Mouse (Mus musculus): Measurements from ENCODE around the gene Hist1h2bq. TPM values are rescaled to one million over a fixed set of nuclear protein-coding genes. Genes with fewer than 3 reads are reported as not detected.

The Hist1h2bq gene
- polyA plus RNA-seq, 1 experiment from 2014 or later: 3.9 TPM

DNA sequence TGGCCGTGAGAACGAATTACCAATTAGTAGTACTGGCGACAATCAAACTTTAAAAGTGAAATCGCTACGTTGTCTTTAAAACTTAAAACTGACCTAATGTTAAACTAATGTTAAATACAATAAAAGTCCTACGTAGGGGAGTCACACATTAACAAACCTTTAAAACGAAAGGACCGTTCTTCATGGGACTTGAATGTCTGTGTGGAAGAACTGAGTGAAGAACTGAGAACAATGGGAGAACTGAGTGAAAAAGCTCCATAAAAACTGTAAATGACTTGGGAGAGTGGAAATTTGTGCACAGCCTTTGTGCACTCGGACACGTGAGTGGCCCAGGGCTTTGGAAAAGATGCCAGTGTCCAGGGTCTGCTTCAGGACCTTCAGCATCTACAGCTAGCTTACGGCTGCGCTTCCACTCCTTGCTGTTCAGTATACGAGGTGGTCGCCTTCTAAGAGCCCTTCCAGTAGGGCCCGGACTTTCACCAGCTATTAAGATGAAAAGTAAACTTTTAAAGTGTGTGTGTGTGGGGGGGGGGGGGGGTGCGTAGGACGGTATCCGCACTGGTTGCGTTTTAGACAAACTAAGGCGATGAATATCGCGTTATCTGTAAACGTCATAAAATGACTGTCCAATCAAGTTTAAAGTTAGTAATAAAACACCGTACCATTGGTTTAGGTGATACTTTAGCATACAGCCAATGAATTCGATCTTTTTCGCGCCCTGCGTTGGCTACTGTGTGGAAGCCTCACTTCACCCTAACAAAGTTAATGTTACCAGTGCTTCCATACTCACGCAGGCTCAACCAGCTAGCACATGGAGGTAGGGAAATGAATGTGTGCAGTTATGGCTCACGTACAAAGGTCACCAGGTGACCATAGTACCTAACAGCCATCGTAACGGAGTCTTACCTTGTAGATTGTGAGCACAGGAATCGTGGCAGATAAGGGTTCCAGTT lies 30.9 kb downstream of the Hist1h2bq start:
- 3% methylated on average over 33 of the region's 33 CpGs for WGBS
- ATAC-seq (ENCODE audit: low FRiP score): peak; percentile 94
- H3K4me3 ChIP-seq (replicated peaks): peak overlapping the region; percentile 49
- H3K4me2 ChIP-seq: peak overlapping the region; percentile 89
- peaks cover 6% of the 10 kb centered on the region; the same call in 1 of the 2 replicates for H3K27me3 ChIP-seq (replicated peaks)
- no peaks in the 10 kb centered on the region for H3K36me3 ChIP-seq
- peaks cover 29% of the 10 kb centered on the region for H3K4me1 ChIP-seq
- peak overlapping the region; percentile 79; the same call in 1 of the 2 replicates for H3K27ac ChIP-seq (replicated peaks)
- H3K9me3 ChIP-seq (replicated peaks): no peaks in the 10 kb centered on the region
- H3K9ac ChIP-seq (replicated peaks): peak overlapping the region; percentile 56

Small RNA genes within 50 kb of the gene (microRNA-seq; reads per million reads assigned to microRNA genes)
- gene Gm19658 (not detected), gene Gm44346 (not detected), gene Gm44466 (not detected)

Other genes with a start within 250 kb of the Hist1h2bq start
- gene Olfr1364, start 228.4 kb downstream of the Hist1h2bq start, polyA plus RNA-seq (2015; fragmentation: Nextera tagmentation; extraction: Ambion mirVana): not detected in 2 replicates
- not detected in 2 replicates for gene Olfr1362, start 196.2 kb downstream of the Hist1h2bq start, polyA plus RNA-seq (2015; fragmentation: Nextera tagmentation; extraction: Ambion mirVana)
- gene Olfr11, start 167.7 kb downstream of the Hist1h2bq start, polyA plus RNA-seq (2015; fragmentation: Nextera tagmentation; extraction: Ambion mirVana): 0.04 TPM in 1 of 2 replicates, not detected in the other
- gene Olfr1361, start 146.8 kb downstream of the Hist1h2bq start, polyA plus RNA-seq (2015; fragmentation: Nextera tagmentation; extraction: Ambion mirVana): not detected in 2 replicates
- gene Olfr1360, start 132.8 kb downstream of the Hist1h2bq start, polyA plus RNA-seq (2015; fragmentation: Nextera tagmentation; extraction: Ambion mirVana): not detected in 2 replicates
- gene Olfr1359, start 112.1 kb downstream of the Hist1h2bq start, polyA plus RNA-seq (2015; fragmentation: Nextera tagmentation; extraction: Ambion mirVana): not detected in 2 replicates
- not detected in 2 replicates for gene Hist1h2bl, start 94.1 kb downstream of the Hist1h2bq start, polyA plus RNA-seq (2015; fragmentation: Nextera tagmentation; extraction: Ambion mirVana)
- gene Hist1h2ai, start 93.8 kb downstream of the Hist1h2bq start, polyA plus RNA-seq (2015; fragmentation: Nextera tagmentation; extraction: Ambion mirVana): 7.9 and 9.5 TPM in 2 replicates
- 3.2 and 5.6 TPM in 2 replicates for gene Hist1h3h, start 92.5 kb downstream of the Hist1h2bq start, polyA plus RNA-seq (2015; fragmentation: Nextera tagmentation; extraction: Ambion mirVana)
- gene Hist1h2bm, start 88.2 kb downstream of the Hist1h2bq start, polyA plus RNA-seq (2015; fragmentation: Nextera tagmentation; extraction: Ambion mirVana): 0.87 and 2.3 TPM in 2 replicates
- 0.45 and 0.56 TPM in 2 replicates for gene Hist1h4j, start 75.1 kb downstream of the Hist1h2bq start, polyA plus RNA-seq (2015; fragmentation: Nextera tagmentation; extraction: Ambion mirVana)
- gene Hist1h4k, start 59.7 kb downstream of the Hist1h2bq start, polyA plus RNA-seq (2015; fragmentation: Nextera tagmentation; extraction: Ambion mirVana): 2.2 and 2.7 TPM in 2 replicates
- 5.6 and 7.7 TPM in 2 replicates for gene Hist1h2ak, start 56.4 kb downstream of the Hist1h2bq start, polyA plus RNA-seq (2015; fragmentation: Nextera tagmentation; extraction: Ambion mirVana)
- gene Hist1h2bn, start 56.1 kb downstream of the Hist1h2bq start, polyA plus RNA-seq (2015; fragmentation: Nextera tagmentation; extraction: Ambion mirVana): not detected in 2 replicates
- 2.2 and 5.8 TPM in 2 replicates for gene Hist1h1b, start 29.6 kb downstream of the Hist1h2bq start, polyA plus RNA-seq (2015; fragmentation: Nextera tagmentation; extraction: Ambion mirVana)
- 20.1 and 38.6 TPM in 2 replicates for gene Hist1h3i, start 26.8 kb downstream of the Hist1h2bq start, polyA plus RNA-seq (2015; fragmentation: Nextera tagmentation; extraction: Ambion mirVana)
- gene Hist1h2an, start 23.0 kb downstream of the Hist1h2bq start, polyA plus RNA-seq (2015; fragmentation: Nextera tagmentation; extraction: Ambion mirVana): 4.1 TPM in 1 of 2 replicates, not detected in the other
- 0.56 and 1.8 TPM in 2 replicates for gene Hist1h2bp, start 22.7 kb downstream of the Hist1h2bq start, polyA plus RNA-seq (2015; fragmentation: Nextera tagmentation; extraction: Ambion mirVana)
- 1.5 TPM in 1 of 2 replicates, not detected in the other for gene Hist1h2ao, start 268 bp upstream of the Hist1h2bq start, polyA plus RNA-seq (2015; fragmentation: Nextera tagmentation; extraction: Ambion mirVana)
- gene Hist1h4m, start 1.5 kb upstream of the Hist1h2bq start, polyA plus RNA-seq (2015; fragmentation: Nextera tagmentation; extraction: Ambion mirVana): not detected in 2 replicates
- gene Hist1h4n, start 22.0 kb upstream of the Hist1h2bq start, polyA plus RNA-seq (2015; fragmentation: Nextera tagmentation; extraction: Ambion mirVana): 3.9 and 6.9 TPM in 2 replicates
- 380 and 932 TPM in 2 replicates for gene Hist1h2ap, start 23.3 kb upstream of the Hist1h2bq start, polyA plus RNA-seq (2015; fragmentation: Nextera tagmentation; extraction: Ambion mirVana)
- gene Hist1h2br, start 23.5 kb upstream of the Hist1h2bq start, polyA plus RNA-seq (2015; fragmentation: Nextera tagmentation; extraction: Ambion mirVana): 3.4 and 10.4 TPM in 2 replicates
- gene Zfp184, start 134.9 kb upstream of the Hist1h2bq start, polyA plus RNA-seq (2015; fragmentation: Nextera tagmentation; extraction: Ambion mirVana): 10.3 and 11.5 TPM in 2 replicates
- 0.11 TPM in 1 of 2 replicates, not detected in the other for gene Pom121l2, start 171.0 kb upstream of the Hist1h2bq start, polyA plus RNA-seq (2015; fragmentation: Nextera tagmentation; extraction: Ambion mirVana)
- 0.09 and 167 TPM in 2 replicates for gene Prss16, start 199.5 kb upstream of the Hist1h2bq start, polyA plus RNA-seq (2015; fragmentation: Nextera tagmentation; extraction: Ambion mirVana)
- gene Hist1h2ah, start 225.4 kb upstream of the Hist1h2bq start, polyA plus RNA-seq (2015; fragmentation: Nextera tagmentation; extraction: Ambion mirVana): 4.5 TPM in 1 of 2 replicates, not detected in the other
- 0.97 and 2.2 TPM in 2 replicates for gene Hist1h2bk, start 225.7 kb upstream of the Hist1h2bq start, polyA plus RNA-seq (2015; fragmentation: Nextera tagmentation; extraction: Ambion mirVana)
- gene Hist1h4i, start 231.2 kb upstream of the Hist1h2bq start, polyA plus RNA-seq (2015; fragmentation: Nextera tagmentation; extraction: Ambion mirVana): 4.8 and 8.5 TPM in 2 replicates
- gene Hist1h2ag, start 232.7 kb upstream of the Hist1h2bq start, polyA plus RNA-seq (2015; fragmentation: Nextera tagmentation; extraction: Ambion mirVana): 3.0 and 13.9 TPM in 2 replicates
- 2.0 and 7.2 TPM in 2 replicates for gene Hist1h2bj, start 233.0 kb upstream of the Hist1h2bq start, polyA plus RNA-seq (2015; fragmentation: Nextera tagmentation; extraction: Ambion mirVana)